Mouse (Mus musculus) layer of hippocampus, adult 2 months (tissue): ENCODE results near the gene Nrgn. TPM values are rescaled to one million over a fixed set of nuclear protein-coding genes. Genes with fewer than 3 reads are reported as not detected.

Source experiments
- DNase-seq, 2 experiments: peaks; one replicate each; pipeline ENCODE4 v3.0.0; 2022; ENCODE audit warnings: low spot score in 2 of 2
- H3K27ac ChIP-seq: fragments of 200-600 bp; 2 replicates; pipeline ENCODE4 v1.8.1; 2022
- H3K4me3 ChIP-seq: fragments of 200-600 bp; 2 replicates; pipeline ENCODE4 v1.8.1; 2022; ENCODE audit warnings: mild to moderate bottlenecking
- CTCF ChIP-seq: fragments of 200-600 bp; conservative IDR thresholded peaks from 2 replicates; pipeline ENCODE4 v1.8.1; 2022; ENCODE audit warnings: antibody characterized with exemption, mild to moderate bottlenecking, moderate library complexity
- total RNA-seq, 2 experiments: library from RNA; stranded (reverse); gene quantifications; 2 replicates each; pipeline ENCODE4 v1.2.3; 2021

Gene Nrgn
- total RNA-seq, 2 experiments from 2014 or later, result 1,464 to 1,512 TPM

DNA sequence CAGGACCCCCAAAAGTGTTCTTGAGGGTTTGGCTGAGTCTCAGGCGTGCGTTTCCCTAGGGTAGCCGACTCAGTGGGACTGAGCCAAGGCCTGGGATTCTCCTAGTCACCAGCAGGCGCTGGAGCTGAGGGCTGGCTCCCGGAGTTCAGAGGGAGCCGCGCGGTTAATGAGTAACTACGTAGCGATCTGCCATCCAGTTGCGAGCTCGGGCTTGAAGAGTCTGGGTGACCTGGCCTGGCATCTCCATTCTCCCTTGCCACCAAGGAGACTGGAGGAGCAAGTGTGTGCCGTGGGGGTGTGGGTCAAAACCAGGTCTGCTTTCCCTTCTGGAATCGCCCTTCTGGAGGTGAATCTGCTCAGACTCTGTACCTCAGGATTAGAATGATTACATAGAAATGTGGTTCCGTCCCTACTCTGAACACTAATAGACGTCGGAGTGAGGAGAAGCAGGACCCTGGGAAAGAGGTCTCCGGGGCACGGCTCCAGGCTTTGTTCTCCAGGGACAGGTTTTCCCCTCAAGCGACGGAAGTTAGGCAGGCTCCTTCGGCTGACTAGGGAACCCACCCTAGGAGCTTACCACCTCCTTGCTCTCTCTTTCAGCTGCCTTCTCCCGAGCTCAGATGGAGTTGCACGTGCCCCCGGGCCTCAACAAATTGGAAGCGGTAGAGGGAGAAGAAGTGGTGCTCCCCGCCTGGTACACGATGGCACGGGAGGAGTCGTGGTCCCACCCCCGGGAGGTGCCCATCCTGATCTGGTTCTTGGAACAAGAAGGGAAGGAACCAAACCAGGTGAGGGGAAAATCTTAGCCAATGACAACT is 21.6 kb downstream of the Nrgn start:
- peak; percentile 78 for TF ChIP-seq CTCF
- H3K4me3 ChIP-seq, result peak overlapping the region; percentile 56
- DNase-seq, result no peak
- peak overlapping the region; percentile 61 for H3K27ac ChIP-seq

- H3K27ac ChIP-seq, result peak overlapping the region; percentile 68
- peak overlapping the region; percentile 56 for H3K4me3 ChIP-seq
- no peak for DNase-seq
- TF ChIP-seq CTCF, result peak; percentile 62
Measured at GRCm38 (mm10) chr9:37530031-37530887, 22.4 kb downstream of the Nrgn start.

GRCm38 (mm10) chr9:37528225-37528970 is 24.3 kb downstream of the Nrgn start:
- H3K4me3 ChIP-seq, result peak overlapping the region; percentile 56
- DNase-seq, result no peak
- TF ChIP-seq CTCF, result no peak
- H3K27ac ChIP-seq, result peak overlapping the region; percentile 68

GRCm38 (mm10) chr9:37527396-37528224 is 25.1 kb downstream of the Nrgn start, which contains the start of gene Esam:
Gene Esam, plus strand, starts transcription at chr9:37528078.
- DNase-seq, result no peak
- no peak; the same call in 1 of the 2 replicates for TF ChIP-seq CTCF
- Histone ChIP-seq H3K27ac (peak within 1 kb of the TSS; percentile 73), H3K4me3 (peak within 1 kb of the TSS; percentile 56)

DNA sequence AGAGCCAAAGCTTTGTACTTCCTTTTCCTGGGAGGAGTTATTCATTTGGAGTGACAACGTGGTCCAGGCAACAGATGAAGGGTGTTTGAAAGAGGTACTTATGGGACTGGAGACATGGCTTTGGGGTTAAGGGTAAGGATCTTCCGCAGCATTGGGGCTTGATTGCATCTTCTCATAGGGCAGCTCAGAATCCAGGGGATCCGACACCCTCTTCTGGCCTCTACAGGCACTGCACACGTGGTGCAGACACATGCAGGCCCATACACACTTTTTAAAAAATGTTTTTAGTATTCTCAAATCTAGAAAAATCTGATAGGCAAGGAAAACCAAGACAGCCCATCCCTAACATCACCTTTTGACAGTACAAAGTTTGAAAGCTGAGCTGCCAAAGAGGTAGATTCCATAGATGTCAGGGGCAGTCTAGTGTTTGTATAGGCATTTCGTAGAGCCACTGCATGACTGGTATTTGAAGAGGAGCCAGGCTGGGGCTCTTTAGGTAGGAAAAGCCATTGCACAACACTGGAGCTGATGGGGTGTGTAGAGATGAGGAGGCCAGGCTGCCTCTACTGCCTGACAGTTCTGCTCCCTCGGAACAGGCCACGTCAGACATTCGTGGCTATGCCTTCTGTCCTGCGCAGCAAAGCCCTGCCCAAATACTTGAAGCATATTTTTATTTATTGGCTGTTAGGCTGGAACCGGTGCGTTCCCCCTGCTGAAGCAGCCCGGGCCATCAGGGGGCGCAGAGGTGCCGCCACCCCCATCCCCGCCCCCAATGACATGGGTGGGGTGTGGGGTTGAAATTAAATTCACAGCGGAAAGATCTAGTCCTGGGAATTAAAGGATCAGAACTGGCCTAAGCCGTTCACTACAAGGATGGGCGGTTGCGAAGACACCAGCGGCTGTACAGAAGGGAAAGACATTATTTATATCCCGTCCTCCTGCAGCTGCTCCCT is 26.0 kb downstream of the Nrgn start:
- peak; percentile 60 for TF ChIP-seq CTCF
- no peak for DNase-seq
- Histone ChIP-seq H3K4me3 (peak overlapping the region; percentile 36), H3K27ac (peak overlapping the region; percentile 73)

GRCm38 (mm10) chr9:37525461-37525860 is 27.2 kb downstream of the Nrgn start:
- no peak overlapping the region for H3K4me3 ChIP-seq
- H3K27ac ChIP-seq, result no peak overlapping the region
- TF ChIP-seq CTCF, result no peak
- no peak for DNase-seq

DNA sequence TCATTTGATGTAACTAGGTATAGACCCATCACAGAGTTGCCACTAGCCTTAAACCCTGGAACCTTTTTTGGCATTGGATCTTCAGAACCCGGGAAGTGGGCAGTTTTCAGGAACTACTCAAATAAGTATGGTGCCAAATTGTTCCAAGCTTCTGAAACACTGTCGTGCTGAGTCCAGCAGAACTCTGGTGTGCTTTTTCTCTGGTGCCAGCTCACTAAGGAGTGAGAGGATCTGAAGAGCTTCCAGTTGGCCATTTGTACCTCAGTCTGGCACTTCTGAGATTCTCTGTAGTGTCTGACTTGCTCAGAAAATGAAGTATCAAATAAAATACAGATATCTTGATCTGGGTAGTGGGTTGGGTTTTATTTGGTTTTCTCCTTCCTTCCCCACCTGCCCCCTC is 32.7 kb downstream of the Nrgn start:
- no peak for TF ChIP-seq CTCF
- DNase-seq, result no peak
- Histone ChIP-seq H3K27ac (no peak overlapping the region), H3K4me3 (no peak overlapping the region)

GRCm38 (mm10) chr9:37518991-37519390 is 33.7 kb downstream of the Nrgn start:
- no peak overlapping the region for H3K4me3 ChIP-seq
- no peak for TF ChIP-seq CTCF
- H3K27ac ChIP-seq, result peak overlapping the region; percentile 39; the same call in 1 of the 2 replicates
- no peak for DNase-seq

DNA sequence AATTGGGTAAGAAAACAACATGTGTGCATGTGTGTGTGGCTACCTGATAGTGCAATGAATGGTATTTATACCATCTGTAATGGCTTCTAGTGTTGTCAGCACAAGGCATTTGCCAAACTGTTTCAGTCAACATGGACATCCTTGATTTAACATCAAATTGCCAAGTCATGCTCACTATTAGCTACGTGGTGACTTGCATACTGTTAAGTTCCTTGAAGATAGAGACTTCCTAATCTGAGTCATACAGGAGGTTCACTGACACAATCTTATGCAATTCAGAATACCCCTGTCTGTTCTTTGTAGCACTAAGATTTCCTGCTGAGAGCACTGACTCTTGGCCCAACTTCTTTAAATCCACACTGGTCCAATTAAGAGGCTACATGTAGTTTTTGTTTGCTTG is 35.2 kb downstream of the Nrgn start:
- TF ChIP-seq CTCF, result no peak
- H3K4me3 ChIP-seq, result no peak overlapping the region
- H3K27ac ChIP-seq, result no peak overlapping the region
- no peak for DNase-seq

GRCm38 (mm10) chr9:37514456-37514855 is 38.2 kb downstream of the Nrgn start:
- Histone ChIP-seq H3K4me3 (no peak overlapping the region), H3K27ac (no peak overlapping the region)
- no peak for DNase-seq
- no peak for TF ChIP-seq CTCF

DNA sequence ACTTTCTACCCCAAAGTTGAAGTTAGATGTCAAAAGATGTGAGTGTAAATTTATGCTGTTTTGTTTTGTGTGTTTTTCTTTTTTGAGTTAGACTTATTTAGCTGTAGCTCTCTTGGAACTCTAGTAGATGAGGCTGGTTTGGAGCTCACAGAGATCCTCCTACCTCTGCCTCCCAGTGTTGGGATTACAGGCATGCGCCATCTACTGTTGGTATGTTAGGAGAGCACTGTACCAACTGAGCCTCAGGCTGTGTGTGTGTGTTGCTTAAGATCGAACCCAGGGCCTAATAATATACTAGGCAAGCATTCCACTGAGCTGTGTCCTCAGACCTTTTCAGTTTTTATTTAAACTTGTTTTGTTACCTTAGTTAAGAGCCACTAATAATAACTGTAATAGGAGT is 40.6 kb downstream of the Nrgn start:
- TF ChIP-seq CTCF, result peak; percentile 61

More for the DNA sequence above, 40.6 kb downstream of the Nrgn start:
- Histone ChIP-seq H3K27ac (no peak overlapping the region), H3K4me3 (no peak overlapping the region)
- DNase-seq, result no peak
